Mouse (Mus musculus): ENCODE data around the gene Tut7. TPM values are rescaled to one million over a fixed set of nuclear protein-coding genes. Genes with fewer than 3 reads are reported as not detected.
A peak's percentile ranks its signal among the peaks of the same experiment; 100 is the strongest.
"Not testable (repeated sequence)": the region's sequence is repeated elsewhere in the genome, so short reads cannot be mapped to it uniquely, and the experiment has no call there.

Tut7 gene
- polyA plus RNA-seq, 1 experiment from 2014 or later: 41.5 TPM

GRCm38 (mm10) chr13:59728378-59729093 is 94.4 kb downstream of the Tut7 start:
- no peak overlapping the region for H3K27ac ChIP-seq (ENCODE audit: low read length)
- H3K9ac ChIP-seq (replicated peaks; ENCODE audit: low read depth): no peak overlapping the region
- no peak overlapping the region for H3K4me2 ChIP-seq (replicated peaks; ENCODE audit: low read depth, low read length)
- WGBS: 12% methylated on average over 7 of the region's 7 CpGs
- TF ChIP-seq EP300 (IDR thresholded peaks at IDR 0.05) (no peak), CTCF (IDR thresholded peaks at IDR 0.05) (peak; percentile 98)
- H3K9me3 ChIP-seq (ENCODE audit: low read length): no peaks in the 10 kb centered on the region
- no peaks in the 10 kb centered on the region for H3K36me3 ChIP-seq (ENCODE audit: insufficient read depth, low read length)
- no peaks in the 10 kb centered on the region for H3K4me1 ChIP-seq (ENCODE audit: insufficient read depth, low read depth, low read length)
- DNase-seq (ENCODE audit: low spot score) (peak; percentile 93), ATAC-seq (peak; percentile 93)
- H3K27me3 ChIP-seq (replicated peaks; ENCODE audit: insufficient read depth, low read length): no peaks in the 10 kb centered on the region
- no peak overlapping the region for H3K4me3 ChIP-seq (ENCODE audit: low read depth, low read length)

- Histone ChIP-seq H3K27ac (ENCODE audit: low read length) (no peak overlapping the region), H3K4me3 (ENCODE audit: low read depth, low read length) (no peak overlapping the region), H3K9ac (replicated peaks; ENCODE audit: low read depth) (no peak overlapping the region), H3K9me3 (ENCODE audit: low read length) (no peaks in the 10 kb centered on the region), H3K4me2 (replicated peaks; ENCODE audit: low read depth, low read length) (0 out of 2 replicates have a peak overlapping the region, but pooled peaks have one; percentile 22), H3K4me1 (ENCODE audit: insufficient read depth, low read depth, low read length) (no peaks in the 10 kb centered on the region), H3K27me3 (replicated peaks; ENCODE audit: insufficient read depth, low read length) (no peaks in the 10 kb centered on the region), H3K36me3 (ENCODE audit: insufficient read depth, low read length) (no peaks in the 10 kb centered on the region)
- TF ChIP-seq CTCF (IDR thresholded peaks at IDR 0.05): no peak
- TF ChIP-seq EP300 (IDR thresholded peaks at IDR 0.05): no peak
- ATAC-seq (no peak), DNase-seq (ENCODE audit: low spot score) (no peak)
- WGBS: 31% methylated on average over 29 of the region's 29 CpGs
Observed at GRCm38 (mm10) chr13:59726139-59726867, 96.6 kb downstream of the Tut7 start.

GRCm38 (mm10) chr13:59722089-59722488 is 100.9 kb downstream of the Tut7 start:
- H3K27me3 ChIP-seq (replicated peaks; ENCODE audit: insufficient read depth, low read length); H3K4me2 ChIP-seq (replicated peaks; ENCODE audit: low read depth, low read length); ATAC-seq; H3K27ac ChIP-seq (ENCODE audit: low read length); H3K9ac ChIP-seq (replicated peaks; ENCODE audit: low read depth); H3K9me3 ChIP-seq (ENCODE audit: low read length); H3K4me1 ChIP-seq (ENCODE audit: insufficient read depth, low read depth, low read length); DNase-seq (ENCODE audit: low spot score); H3K36me3 ChIP-seq (ENCODE audit: insufficient read depth, low read length); H3K4me3 ChIP-seq (ENCODE audit: low read depth, low read length): not testable (repeated sequence)
- 59% methylated on average over 1 of the region's 1 CpGs for WGBS

Other genes starting within 250 kb of the Tut7 start
- 14.1 and 17.3 TPM in 2 replicates for gene Agtpbp1, start 237.9 kb downstream of the Tut7 start, polyA plus RNA-seq (2015; fragmentation: Nextera tagmentation; extraction: Ambion mirVana)
- 43.3 and 53.5 TPM in 2 replicates for gene Naa35, start 237.9 kb downstream of the Tut7 start, polyA plus RNA-seq (2015; fragmentation: Nextera tagmentation; extraction: Ambion mirVana)
- 31.8 and 32.4 TPM in 2 replicates for gene Golm1, start 147.3 kb downstream of the Tut7 start, polyA plus RNA-seq (2015; fragmentation: Nextera tagmentation; extraction: Ambion mirVana)
- gene 4921517D22Rik, start 129.0 kb downstream of the Tut7 start, polyA plus RNA-seq (2015; fragmentation: Nextera tagmentation; extraction: Ambion mirVana): not detected in 2 replicates
- 0.14 and 0.41 TPM in 2 replicates for gene Spata31d1a, start 112.8 kb downstream of the Tut7 start, polyA plus RNA-seq (2015; fragmentation: Nextera tagmentation; extraction: Ambion mirVana)
- not detected in 2 replicates for gene Spata31d1b, start 110.9 kb downstream of the Tut7 start, polyA plus RNA-seq (2015; fragmentation: Nextera tagmentation; extraction: Ambion mirVana)
- gene Spata31d1d, start 91.4 kb downstream of the Tut7 start, polyA plus RNA-seq (2015; fragmentation: Nextera tagmentation; extraction: Ambion mirVana): not detected in 2 replicates
- gene 1700014D04Rik, start 76.4 kb downstream of the Tut7 start, polyA plus RNA-seq (2015; fragmentation: Nextera tagmentation; extraction: Ambion mirVana): 0.05 and 0.18 TPM in 2 replicates
- gene Isca1, start 53.3 kb downstream of the Tut7 start, polyA plus RNA-seq (2015; fragmentation: Nextera tagmentation; extraction: Ambion mirVana): 131 and 135 TPM in 2 replicates
- gene Gm49354, start 40.9 kb downstream of the Tut7 start, polyA plus RNA-seq (2015; fragmentation: Nextera tagmentation; extraction: Ambion mirVana): not detected in 2 replicates

Measured in lung, postnatal 0 days (tissue).